Mouse (Mus musculus) common myeloid progenitor, adult 5-6 weeks (primary cell): Measurements from ENCODE around the gene Akt3. TPM values are rescaled to one million over a fixed set of nuclear protein-coding genes. Genes with fewer than 3 reads are reported as not detected.

Source experiments
- ATAC-seq: replicated peaks from 2 replicates; pipeline ENCODE4 v1.8.0; 2016; ENCODE audit warnings: low read depth, mild to moderate bottlenecking, moderate TSS enrichment, inconsistent platforms; ENCODE audit not compliant: poor library complexity, severe bottlenecking
- total RNA-seq: library from RNA; stranded (forward); fragments of 200-1000, 187-1606 nt; gene quantifications from 2 replicates; pipeline ENCODE4 v1.2.3, GENCODE M21; 2017

Gene Akt3
- total RNA-seq, 1 experiment from 2014 or later: 70.5 TPM

GRCm38 (mm10) chr1:177067123-177067646, 190.8 kb downstream of the Akt3 start:
- ATAC-seq: no peak

DNA sequence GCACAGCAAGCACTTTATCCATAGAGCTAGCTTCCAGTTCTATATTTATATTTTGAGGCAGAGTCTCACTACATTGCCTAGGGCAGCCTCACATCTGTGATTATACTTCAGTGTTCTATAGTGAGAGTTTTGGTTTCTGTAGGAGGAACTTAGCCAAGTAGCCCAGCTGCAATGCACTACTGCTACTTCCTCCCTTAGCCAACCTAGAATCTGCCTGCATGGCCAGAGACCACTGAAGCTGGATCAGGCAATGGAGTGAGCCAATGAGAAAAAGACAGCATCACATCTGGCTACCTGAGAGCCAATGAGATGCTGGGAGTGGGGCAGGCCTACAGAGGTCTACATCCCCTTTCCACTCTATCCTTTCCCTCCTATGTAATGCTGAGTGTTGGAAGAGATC, 192.3 kb downstream of the Akt3 start:
- peak; percentile 58 for ATAC-seq

GRCm38 (mm10) chr1:177061761-177062160, 196.2 kb downstream of the Akt3 start:
- no peak for ATAC-seq

DNA sequence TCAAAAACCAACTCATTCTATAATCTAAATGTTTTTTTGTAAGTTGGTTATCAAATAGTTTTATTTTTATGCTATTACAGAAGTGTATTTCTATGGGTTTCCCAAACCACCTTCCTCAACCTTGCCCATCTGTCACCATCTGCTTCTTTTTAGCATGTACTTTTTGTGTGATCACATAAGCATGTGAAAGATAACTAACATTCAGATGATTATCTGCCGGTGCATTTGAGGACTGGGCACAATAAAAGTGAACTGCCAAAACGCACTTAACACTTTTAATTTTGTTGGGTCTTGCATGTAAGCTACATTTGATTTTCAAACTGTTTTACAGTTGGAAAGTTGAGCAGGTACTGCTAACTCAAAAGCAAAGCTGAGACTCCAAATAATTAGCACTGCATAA, 203.1 kb downstream of the Akt3 start:
- no peak for ATAC-seq

GRCm38 (mm10) chr1:177051366-177051963, 206.5 kb downstream of the Akt3 start:
- ATAC-seq: no peak

GRCm38 (mm10) chr1:177048773-177049172, 209.2 kb downstream of the Akt3 start:
- no peak for ATAC-seq

DNA sequence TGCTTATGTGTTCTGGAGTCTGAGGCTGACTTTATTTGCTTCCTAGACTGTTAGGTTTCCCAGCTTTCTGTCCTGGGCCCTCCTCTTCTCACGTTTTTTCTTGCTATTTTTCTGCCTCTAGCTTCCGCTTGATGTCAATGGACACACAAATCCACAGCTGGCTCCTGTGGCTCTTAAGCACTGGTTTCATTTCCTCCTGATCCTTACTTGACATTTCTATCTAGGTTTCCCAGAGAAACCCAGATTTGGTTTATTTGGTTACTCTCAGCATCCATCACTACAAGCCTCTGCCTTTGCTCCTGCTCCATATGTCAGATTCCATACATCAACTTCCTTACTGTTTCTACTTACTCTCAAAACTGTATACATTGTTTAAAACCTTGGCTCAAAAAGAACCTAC, 211.0 kb downstream of the Akt3 start:
- no peak for ATAC-seq

DNA sequence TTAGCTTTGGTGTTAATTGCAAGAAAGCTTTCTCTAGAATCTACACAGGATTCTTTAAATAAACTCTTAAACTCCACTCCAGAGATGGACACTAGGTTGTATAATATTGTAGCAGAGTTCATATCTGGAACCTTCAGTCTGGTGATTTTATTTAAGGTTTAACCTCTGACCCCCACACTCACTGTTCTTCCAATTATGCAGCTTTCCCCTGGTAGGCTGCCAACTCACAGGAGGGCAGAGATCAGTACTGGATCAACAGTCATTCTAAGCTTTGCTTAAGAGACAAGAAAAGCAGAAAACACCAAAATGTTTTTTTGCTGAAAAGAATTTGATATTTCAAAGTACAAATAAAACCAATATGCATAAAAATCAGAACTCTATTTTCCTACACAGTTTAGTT, 212.1 kb downstream of the Akt3 start:
- no peak for ATAC-seq

GRCm38 (mm10) chr1:177040058-177040457, 217.9 kb downstream of the Akt3 start:
- ATAC-seq: 0 out of 2 replicates have a peak, but pooled peaks have one; percentile 29

- ATAC-seq: no peak
Measured at GRCm38 (mm10) chr1:177039093-177039674, 218.8 kb downstream of the Akt3 start.

DNA sequence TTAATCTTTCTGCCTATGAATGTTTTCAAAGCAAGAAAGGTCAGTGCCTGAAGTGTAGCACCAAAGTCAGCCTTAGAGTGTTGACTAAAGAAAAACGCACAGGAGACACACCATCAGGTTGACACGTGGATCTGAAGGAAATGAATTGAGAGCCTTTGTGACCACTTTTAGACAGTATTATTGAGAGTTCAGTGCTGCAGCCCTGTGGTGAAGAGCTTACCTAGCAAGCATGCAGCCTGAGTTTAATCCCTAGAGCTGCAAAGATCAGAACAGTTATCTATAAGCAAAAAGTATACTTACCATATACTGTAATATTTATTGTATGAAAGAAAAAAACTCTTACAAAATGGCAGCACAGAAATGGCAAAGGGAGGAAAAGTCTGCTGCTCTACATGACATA, 219.6 kb downstream of the Akt3 start:
- ATAC-seq: no peak

- ATAC-seq: no peak
Measured at GRCm38 (mm10) chr1:177035460-177035859, 222.5 kb downstream of the Akt3 start.

DNA sequence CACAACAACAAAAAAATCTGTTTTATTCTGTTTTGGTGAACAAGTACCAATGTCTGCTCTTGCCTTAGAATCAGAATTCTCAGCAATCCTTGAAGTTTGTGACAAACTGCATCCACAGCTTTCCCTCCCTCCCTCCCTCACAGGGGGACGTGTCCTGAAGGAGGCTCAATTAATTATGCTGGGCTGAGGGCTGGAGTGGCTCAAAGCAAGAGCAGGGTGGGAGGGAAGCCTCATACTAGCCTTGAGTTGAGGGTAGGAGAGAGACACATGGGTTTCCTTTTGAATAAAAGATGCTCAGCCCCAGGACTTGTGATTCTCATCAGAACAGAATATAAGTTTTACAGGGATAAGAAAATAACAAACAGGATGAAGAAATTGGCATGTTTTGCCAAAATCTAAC, 225.8 kb downstream of the Akt3 start:
- no peak for ATAC-seq

- ATAC-seq: no peak
Measured at GRCm38 (mm10) chr1:177031196-177031595, 226.8 kb downstream of the Akt3 start.

- no peak for ATAC-seq
Measured at GRCm38 (mm10) chr1:177030669-177031068, 227.3 kb downstream of the Akt3 start.

- no peak for ATAC-seq
Measured at GRCm38 (mm10) chr1:177029032-177029431, 229.0 kb downstream of the Akt3 start.

- no peak for ATAC-seq
Measured at GRCm38 (mm10) chr1:177027706-177028105, 230.3 kb downstream of the Akt3 start.

- ATAC-seq: no peak
Measured at GRCm38 (mm10) chr1:177022751-177023150, 235.3 kb downstream of the Akt3 start.

- no peak for ATAC-seq
Measured at GRCm38 (mm10) chr1:177019668-177020067, 238.3 kb downstream of the Akt3 start.

GRCm38 (mm10) chr1:177018750-177019149, 239.3 kb downstream of the Akt3 start:
- ATAC-seq: no peak

- ATAC-seq: no peak
Measured at GRCm38 (mm10) chr1:177016729-177017128, 241.3 kb downstream of the Akt3 start.

- no peak for ATAC-seq
Measured at GRCm38 (mm10) chr1:177015917-177016316, 242.1 kb downstream of the Akt3 start.
